Mouse (Mus musculus) MEL (cell line): ENCODE measurements around the gene Atp5d.

Experiments used
- BHLHE40 ChIP-seq: IDR thresholded peaks from 2 replicates; pipeline ENCODE4 v1.6.1; 2012; ENCODE audit warnings: low read depth, mild to moderate bottlenecking, inconsistent platforms, low read length, improper control_type of control experiment, borderline replicate concordance
- CHD2 ChIP-seq: IDR thresholded peaks from 2 replicates; pipeline ENCODE4 v1.6.1; 2011; ENCODE audit warnings: low read length, improper control_type of control experiment
- CTCF ChIP-seq, 3 experiments: IDR thresholded peaks in 2 of 3; conservative IDR thresholded peaks in 1 of 3; 2 replicates each; pipeline ENCODE4 v1.5.1; 2011 to 2012; ENCODE audit warnings: low read length in 3 of 3, low read depth in 2 of 3, mild to moderate bottlenecking in 2 of 3, improper control_type of control experiment in 1 of 3, inconsistent platforms in 1 of 3, mixed read lengths in 1 of 3, moderate library complexity in 1 of 3; ENCODE audit not compliant: control insufficient read depth in 1 of 3, insufficient read depth in 1 of 3, poor library complexity in 1 of 3, severe bottlenecking in 1 of 3
- EP300 ChIP-seq, 2 experiments: IDR thresholded peaks; 2 replicates each; pipeline ENCODE4 v1.6.1; 2011; ENCODE audit warnings: improper control_type of control experiment in 2 of 2, low read length in 2 of 2, low read depth in 1 of 2, mild to moderate bottlenecking in 1 of 2
- GATA1 ChIP-seq: IDR thresholded peaks from 2 replicates; pipeline ENCODE4 v1.6.1; 2011; ENCODE audit warnings: low read depth, low read length, improper control_type of control experiment
- MAX ChIP-seq: IDR thresholded peaks from 2 replicates; pipeline ENCODE4 v1.6.1; 2011; ENCODE audit warnings: low read length, improper control_type of control experiment
- MEF2A ChIP-seq: IDR thresholded peaks from 2 replicates; pipeline ENCODE4 v1.6.1; 2014; ENCODE audit warnings: low read depth, mild to moderate bottlenecking, inconsistent platforms, low read length, improper control_type of control experiment; ENCODE audit not compliant: poor library complexity, insufficient replicate concordance, severe bottlenecking; ENCODE audit errors: extremely low read depth
- MXI1 ChIP-seq: IDR thresholded peaks from 2 replicates; pipeline ENCODE4 v1.6.1; 2011; ENCODE audit warnings: mild to moderate bottlenecking, low read depth, low read length, improper control_type of control experiment
- MYC ChIP-seq: IDR thresholded peaks from 2 replicates; pipeline ENCODE4 v1.6.1; 2011; ENCODE audit warnings: low read depth, mild to moderate bottlenecking, low read length, improper control_type of control experiment, moderate library complexity
- POLR2A ChIP-seq, 2 experiments: IDR thresholded peaks; 2 replicates each; pipeline ENCODE4 v1.6.1; 2011 to 2012; ENCODE audit warnings: low read length in 2 of 2, mild to moderate bottlenecking in 2 of 2, control low read depth in 1 of 2, improper control_type of control experiment in 1 of 2, low read depth in 1 of 2, moderate library complexity in 1 of 2; ENCODE audit not compliant: control insufficient read depth in 1 of 2, insufficient read depth in 1 of 2, poor library complexity in 1 of 2
- POLR2AphosphoS2 ChIP-seq: IDR thresholded peaks from 2 replicates; pipeline ENCODE4 v1.6.1; 2011; ENCODE audit warnings: low read length, improper control_type of control experiment
- RAD21 ChIP-seq: IDR thresholded peaks from 2 replicates; pipeline ENCODE4 v1.6.1; 2011; ENCODE audit warnings: mild to moderate bottlenecking, low read depth, low read length, improper control_type of control experiment
- TBP ChIP-seq: IDR thresholded peaks from 2 replicates; pipeline ENCODE4 v1.8.0; 2011; ENCODE audit warnings: low read depth, low read length, improper control_type of control experiment
- USF2 ChIP-seq, 2 experiments: IDR thresholded peaks; 2 replicates each; pipeline ENCODE4 v1.6.1; 2011 to 2012; ENCODE audit warnings: improper control_type of control experiment in 2 of 2, low read length in 2 of 2, borderline replicate concordance in 1 of 2, inconsistent platforms in 1 of 2, low read depth in 1 of 2, mild to moderate bottlenecking in 1 of 2; ENCODE audit not compliant: insufficient read depth in 1 of 2

DNA sequence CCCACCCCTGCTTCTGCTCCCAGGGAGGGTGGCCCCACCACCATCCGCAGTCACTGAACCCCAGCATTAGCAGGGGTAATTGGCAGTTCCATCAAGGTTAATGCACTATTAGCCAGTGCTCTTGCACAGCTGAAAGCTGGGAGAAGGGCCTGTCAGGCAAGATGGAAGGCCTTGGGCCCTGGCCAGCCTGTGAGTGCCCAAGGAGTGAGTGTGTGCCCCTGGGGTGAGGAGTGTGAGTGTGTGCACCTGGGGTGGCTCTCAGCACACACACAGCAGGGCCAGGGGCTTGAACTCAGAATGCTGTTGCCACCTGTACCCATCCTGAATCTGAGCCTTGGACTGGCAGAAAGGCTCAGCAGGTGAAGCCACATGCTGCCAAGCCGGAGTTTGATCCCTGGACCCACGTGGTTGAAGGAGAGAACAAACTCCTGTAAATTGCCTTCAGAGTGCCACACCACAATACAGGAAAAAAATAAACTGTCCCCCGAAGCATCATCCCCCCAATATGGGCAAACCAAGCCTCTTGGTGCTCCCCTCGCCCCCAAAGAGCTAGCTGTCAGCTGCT is 37.9 kb downstream of the Atp5d start:
- TF ChIP-seq EP300 (IDR thresholded peaks at IDR 0.05; ENCODE audit: low read depth in 1 of 2, low read length in 2 of 2) (no peak), GATA1 (no peak), BHLHE40 (no peak), CTCF (IDR thresholded peaks at IDR 0.05 in 2 of 3, conservative IDR thresholded peaks at IDR 0.05 in 1 of 3; ENCODE audit: control insufficient read depth in 1 of 3, insufficient read depth in 1 of 3, low read depth in 2 of 3, low read length in 3 of 3, poor library complexity in 1 of 3, severe bottlenecking in 1 of 3) (no peak), MYC (no peak), RAD21 (no peak), MEF2A (no peak), USF2 (IDR thresholded peaks at IDR 0.05; ENCODE audit: borderline replicate concordance in 1 of 2, insufficient read depth in 1 of 2, low read depth in 1 of 2, low read length in 2 of 2) (no peak), POLR2AphosphoS2 (no peak), POLR2A (IDR thresholded peaks at IDR 0.05; ENCODE audit: control insufficient read depth in 1 of 2, insufficient read depth in 1 of 2, low read depth in 1 of 2, low read length in 2 of 2, poor library complexity in 1 of 2) (no peak), MXI1 (no peak), MAX (no peak), CHD2 (no peak), TBP (no peak)
